Mouse (Mus musculus) hindlimb bud, embryonic 11.5 days (tissue): ENCODE results near the gene Mapkapk2.
"Not testable (repeated sequence)": the region's sequence is repeated elsewhere in the genome, so short reads cannot be mapped to it uniquely, and the experiment has no call there.

Source experiments
- DNase-seq: peaks from one replicate; pipeline ENCODE4 v3.0.0-alpha.2; 2012; ENCODE audit warnings: low read depth, low spot score; ENCODE audit errors: extremely low spot score

Gene Mapkapk2

GRCm38 (mm10) chr1:131097700-131098094 is at the start of gene Mapkapk2:
TSS of gene Mapkapk2 (minus strand) at chr1:131097826.
- DNase-seq: peak; percentile 72

- DNase-seq: no peak
These were observed 48.6 kb upstream of the Mapkapk2 start for GRCm38 (mm10) chr1:131146181-131146614.

- DNase-seq: not testable (repeated sequence)
These were observed 47.6 kb upstream of the Mapkapk2 start for GRCm38 (mm10) chr1:131145222-131145621.

GRCm38 (mm10) chr1:131142472-131142871 is 44.8 kb upstream of the Mapkapk2 start:
- DNase-seq: no peak

GRCm38 (mm10) chr1:131141449-131141848 is 43.8 kb upstream of the Mapkapk2 start:
- no peak for DNase-seq

GRCm38 (mm10) chr1:131139102-131140095 is 41.8 kb upstream of the Mapkapk2 start:
- no peak for DNase-seq

GRCm38 (mm10) chr1:131138191-131139016 is 40.8 kb upstream of the Mapkapk2 start, which contains the start of gene Dyrk3:
TSS of gene Dyrk3 (minus strand) at chr1:131138340.
- DNase-seq: peak; percentile 78

GRCm38 (mm10) chr1:131137717-131138118 is 40.1 kb upstream of the Mapkapk2 start:
- DNase-seq: no peak

GRCm38 (mm10) chr1:131137111-131137510 is 39.5 kb upstream of the Mapkapk2 start:
- no peak for DNase-seq

- no peak for DNase-seq
These were observed 38.5 kb upstream of the Mapkapk2 start for GRCm38 (mm10) chr1:131135960-131136629.

- DNase-seq: no peak
These were observed 37.4 kb upstream of the Mapkapk2 start for GRCm38 (mm10) chr1:131134942-131135522.

- no peak for DNase-seq
These were observed 36.6 kb upstream of the Mapkapk2 start for GRCm38 (mm10) chr1:131134231-131134630.

- DNase-seq: no peak
These were observed 28.5 kb upstream of the Mapkapk2 start for GRCm38 (mm10) chr1:131125987-131126744.

GRCm38 (mm10) chr1:131123522-131124265 is 26.1 kb upstream of the Mapkapk2 start:
- no peak for DNase-seq

GRCm38 (mm10) chr1:131121987-131122386 is 24.4 kb upstream of the Mapkapk2 start:
- DNase-seq: no peak

- DNase-seq: no peak
These were observed 21.4 kb upstream of the Mapkapk2 start for GRCm38 (mm10) chr1:131119026-131119425.

- DNase-seq: no peak
These were observed 20.9 kb upstream of the Mapkapk2 start for GRCm38 (mm10) chr1:131118530-131118929.

- DNase-seq: no peak
These were observed 18.9 kb upstream of the Mapkapk2 start for GRCm38 (mm10) chr1:131116430-131117011.

GRCm38 (mm10) chr1:131115932-131116331 is 18.3 kb upstream of the Mapkapk2 start:
- peak; percentile 71 for DNase-seq
